Mouse (Mus musculus) cerebral cortex, adult 2 months (tissue): ENCODE data around the gene Arsa.

Experiments
- WGBS: fragments of 180-500 bp; shearing (Covaris S2); methylation state at CpG from one replicate; pipeline ENCODE4 v1.1.7; 2018; 5-methylcytosine and 5-hydroxymethylcytosine counted together

Gene Arsa

GRCm38 (mm10) chr15:89454857-89455256 lies 22.4 kb downstream of the Arsa start:
- 29% methylated on average over 4 of the region's 6 CpGs for WGBS

GRCm38 (mm10) chr15:89453865-89454478 lies 23.3 kb downstream of the Arsa start, which contains the start of gene Mapk8ip2:
Gene Mapk8ip2 (plus strand): TSS chr15:89453913.
- 1% methylated on average over 53 of the region's 53 CpGs for WGBS

GRCm38 (mm10) chr15:89452906-89453864 lies 24.0 kb downstream of the Arsa start:
- 4% methylated on average over 24 of the region's 24 CpGs for WGBS

- 44% methylated on average over 8 of the region's 8 CpGs for WGBS
Observed at GRCm38 (mm10) chr15:89442486-89443070, 34.6 kb downstream of the Arsa start.

GRCm38 (mm10) chr15:89435878-89436277 lies 41.3 kb downstream of the Arsa start:
- 85% methylated on average over 5 of the region's 5 CpGs for WGBS

- 84% methylated on average over 3 of the region's 3 CpGs for WGBS
Observed at GRCm38 (mm10) chr15:89434136-89434535, 43.1 kb downstream of the Arsa start.

- WGBS, result 70% methylated on average over 4 of the region's 4 CpGs
Observed at GRCm38 (mm10) chr15:89432946-89433345, 44.3 kb downstream of the Arsa start.

- 95% methylated on average over 6 of the region's 6 CpGs for WGBS
Observed at GRCm38 (mm10) chr15:89431806-89432205, 45.4 kb downstream of the Arsa start.

GRCm38 (mm10) chr15:89431271-89431670 lies 46.0 kb downstream of the Arsa start:
- WGBS, result 88% methylated on average over 3 of the region's 3 CpGs

GRCm38 (mm10) chr15:89430771-89431170 lies 46.5 kb downstream of the Arsa start:
- WGBS, result 70% methylated on average over 9 of the region's 9 CpGs

- 30% methylated on average over 6 of the region's 6 CpGs for WGBS
Observed at GRCm38 (mm10) chr15:89430341-89430740, 46.9 kb downstream of the Arsa start.

GRCm38 (mm10) chr15:89429352-89430221 lies 47.6 kb downstream of the Arsa start, which contains the start of the genes C730034F03Rik, Gm44502 and Chkb:
Gene C730034F03Rik (plus strand): TSS chr15:89429589.
Gene Gm44502 (minus strand): TSS chr15:89429696.
Gene Chkb (minus strand): TSS chr15:89429908.
- WGBS, result under 1% methylated on average over 70 of the region's 70 CpGs

GRCm38 (mm10) chr15:89428821-89429351 lies 48.3 kb downstream of the Arsa start:
- 5% methylated on average over 21 of the region's 22 CpGs for WGBS

GRCm38 (mm10) chr15:89428136-89428790 lies 49.0 kb downstream of the Arsa start:
- WGBS, result 81% methylated on average over 19 of the region's 19 CpGs

- WGBS, result 84% methylated on average over 10 of the region's 10 CpGs
Observed at GRCm38 (mm10) chr15:89426716-89427115, 50.5 kb downstream of the Arsa start.

GRCm38 (mm10) chr15:89425711-89426121 lies 51.5 kb downstream of the Arsa start, which contains the start of gene Cpt1b:
Gene Cpt1b (minus strand): TSS chr15:89425863.
- WGBS, result 60% methylated on average over 6 of the region's 6 CpGs

- 83% methylated on average over 8 of the region's 8 CpGs for WGBS
Observed at GRCm38 (mm10) chr15:89424621-89425020, 52.6 kb downstream of the Arsa start.
